Mouse (Mus musculus) Patski (cell line): Measurements from ENCODE around the gene Tppp3. TPM values are rescaled to one million over a fixed set of nuclear protein-coding genes. Genes with fewer than 3 reads are reported as not detected.
A peak's percentile ranks its signal among the peaks of the same experiment; 100 is the strongest.

Experiments
- ATAC-seq: fragments of 100-300 bp; one replicate; pipeline ENCODE4 v1.8.0; 2021
- CTCF ChIA-PET: fragments of 350-600 bp; sonication (Branson Sonifier 250); formaldehyde crosslinking; loops from one replicate; lab custom pipeline; 2022; ENCODE audit warnings: inconsistent platforms; lab: Charles Lee
- POLR2A ChIA-PET: fragments of 350-600 bp; sonication (Branson Sonifier 250); formaldehyde crosslinking; loops from one replicate; lab custom pipeline; 2022; ENCODE audit warnings: antibody characterized with exemption, inconsistent platforms; lab: Charles Lee
- DNase-seq: peaks from one replicate; pipeline ENCODE4 v3.0.0-alpha.2; 2011; ENCODE audit warnings: low read depth, low spot score
- H3K27me3 ChIP-seq: fragments of 371-371 bp; one replicate; pipeline ENCODE4 v1.5.1; 2021
- CTCF ChIP-seq: fragments of 100-300 bp; IDR thresholded peaks from one replicate; pipeline ENCODE4 v1.5.1; 2021
- in situ Hi-C: fragments of 300-500 bp; cut with MboI; formaldehyde crosslinking; loops from 3 replicates; pipeline ENCODE4 v1.11.1; 2018; ENCODE audit warnings: low pct_unique_long_range_greater_than_20kb, mixed read lengths
- polyA plus RNA-seq: library from polyadenylated mRNA; unstranded; gene quantifications from one replicate; pipeline ENCODE4 v1.2.3, GENCODE M21; 2021

The Tppp3 gene
- 2.7 TPM for polyA plus RNA-seq

DNA sequence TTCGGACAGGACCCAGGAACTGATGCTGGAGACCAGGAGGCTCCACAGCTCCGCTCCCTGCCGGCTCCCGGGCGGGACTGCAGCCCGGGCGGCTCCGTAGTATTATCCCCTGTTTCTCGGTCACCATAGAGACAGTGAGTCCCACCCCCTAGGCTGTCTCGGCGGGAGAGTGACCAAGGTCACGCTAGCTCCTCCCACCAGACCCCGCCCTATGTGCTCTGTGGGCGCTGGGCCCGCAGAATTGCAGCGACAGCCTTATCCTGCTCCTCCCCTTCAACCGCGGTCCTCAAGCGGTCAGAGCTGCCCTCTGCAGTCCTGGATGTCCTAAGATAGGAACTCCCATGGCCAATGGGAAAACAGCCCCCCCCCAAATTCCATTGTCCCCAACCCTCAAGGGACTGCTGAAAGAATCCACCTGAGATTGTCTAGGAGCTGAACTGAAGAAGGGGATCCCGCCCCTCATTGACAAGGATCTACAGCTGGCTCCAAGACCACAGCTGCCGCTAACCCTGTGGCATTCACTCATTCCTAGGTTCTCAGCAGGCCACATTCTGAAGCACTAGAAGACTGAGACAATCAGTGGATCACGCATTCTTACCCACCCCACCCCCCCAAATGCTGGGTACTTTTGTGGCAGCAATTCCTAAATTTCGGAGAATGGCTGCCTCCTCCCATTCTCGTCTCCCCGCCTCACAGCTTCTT is at the start of gene Tppp3:
Gene Tppp3 (minus strand): TSS at position 213 of the 702 bp plus-strand sequence.
- H3K27me3 ChIP-seq, result no peaks in the 10 kb centered on the region
- CTCF ChIA-PET, result interaction anchor here (1.0 kb wide), 1 partner anchor 13 kb away, joined by 3 read pairs; no protein-coding TSS in a partner anchor
- ATAC-seq, result no peak
- POLR2A ChIA-PET, result interaction anchor here (1.7 kb wide), 1 partner anchor 10 kb away, joined by 9 read pairs; no protein-coding TSS in a partner anchor
- in situ Hi-C loops, result no loop called here
- TF ChIP-seq CTCF, result no peak
- no peak for DNase-seq

DNA sequence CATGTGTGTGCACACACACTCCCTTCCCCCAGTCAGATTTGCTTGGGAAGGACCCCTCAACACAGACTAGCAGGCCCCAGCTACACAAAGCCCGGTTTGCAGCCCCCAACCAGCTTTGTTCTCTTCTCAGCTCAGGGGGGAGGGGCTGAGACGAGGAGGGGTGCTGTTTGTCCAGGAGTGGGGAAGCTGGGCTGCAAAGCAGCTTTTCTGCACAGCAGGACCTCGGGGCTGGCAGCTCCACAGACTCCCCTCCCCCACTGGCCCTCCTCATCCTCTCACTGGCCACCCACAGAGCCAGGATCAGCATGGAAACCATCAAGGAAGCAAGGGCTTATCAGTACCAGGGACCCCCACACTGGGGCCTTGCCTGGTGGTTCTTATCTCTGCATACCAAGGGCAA is 49.7 kb upstream of the Tppp3 start:
- H3K27me3 ChIP-seq, result no peaks in the 10 kb centered on the region
- no peak for DNase-seq
- in situ Hi-C loops, result loop anchor here (5.0 kb wide), 1 partner anchor 34 kb away; no protein-coding TSS in a partner anchor
- no peak for ATAC-seq
- POLR2A ChIA-PET, result interaction anchor here (0.6 kb wide), 2 partner anchors 64 to 379 kb away, joined by 4 to 5 read pairs; no protein-coding TSS in a partner anchor
- TF ChIP-seq CTCF, result no peak
- CTCF ChIA-PET, result interaction anchor here (1.0 to 8.2 kb wide), 2 partner anchors 10 to 37 kb away, joined by 3 to 102 read pairs; no protein-coding TSS in a partner anchor

- no peak for TF ChIP-seq CTCF
- POLR2A ChIA-PET, result interaction anchor here (0.6 to 1.1 kb wide), 3 partner anchors 32 to 379 kb away, joined by 3 to 5 read pairs (median 4); no protein-coding TSS in a partner anchor
- in situ Hi-C loops, result loop anchor here (5.0 kb wide), 1 partner anchor 33 kb away; no protein-coding TSS in a partner anchor
- CTCF ChIA-PET, result interaction anchor here (1.0 to 8.2 kb wide), 3 partner anchors 11 to 36 kb away, joined by 3 to 102 read pairs (median 7); no protein-coding TSS in a partner anchor
- no peaks in the 10 kb centered on the region for H3K27me3 ChIP-seq
- no peak for ATAC-seq
- DNase-seq, result no peak
Observed at GRCm38 (mm10) chr8:105520521-105520920, 49.2 kb upstream of the Tppp3 start.

DNA sequence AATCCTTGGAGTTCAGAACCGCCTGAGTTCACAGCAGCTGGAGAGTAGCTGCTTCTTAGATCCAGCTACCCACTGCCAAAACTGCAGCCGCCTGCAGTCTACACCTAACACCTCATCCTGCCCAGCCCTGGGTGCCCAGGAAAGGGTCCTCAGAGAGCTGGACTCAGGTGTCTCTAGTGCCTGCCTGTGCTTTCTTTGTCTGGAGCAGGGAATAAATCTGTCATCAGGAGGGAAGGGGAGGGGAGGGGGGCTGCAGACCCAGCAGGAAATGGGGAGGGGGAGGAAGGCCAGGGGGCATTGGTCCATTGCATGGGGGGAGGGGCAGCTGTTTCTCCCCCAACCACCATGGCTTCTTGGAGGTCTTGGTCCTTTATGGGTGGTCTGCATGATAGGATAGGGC is 48.3 kb upstream of the Tppp3 start:
- no peaks in the 10 kb centered on the region for H3K27me3 ChIP-seq
- POLR2A ChIA-PET, result interaction anchor here (1.1 kb wide), 2 partner anchors 26 to 31 kb away, joined by 3 to 4 read pairs; no protein-coding TSS in a partner anchor
- ATAC-seq (no peak), DNase-seq (no peak)
- TF ChIP-seq CTCF, result no peak
- CTCF ChIA-PET, result interaction anchor here (0.7 to 8.2 kb wide), 4 partner anchors 12 to 160 kb away, joined by 3 to 102 read pairs (median 6); partner anchors contain the start of gene Atp6v0d1
- in situ Hi-C loops, result loop anchor here (5.0 kb wide), 1 partner anchor 33 kb away; no protein-coding TSS in a partner anchor

DNA sequence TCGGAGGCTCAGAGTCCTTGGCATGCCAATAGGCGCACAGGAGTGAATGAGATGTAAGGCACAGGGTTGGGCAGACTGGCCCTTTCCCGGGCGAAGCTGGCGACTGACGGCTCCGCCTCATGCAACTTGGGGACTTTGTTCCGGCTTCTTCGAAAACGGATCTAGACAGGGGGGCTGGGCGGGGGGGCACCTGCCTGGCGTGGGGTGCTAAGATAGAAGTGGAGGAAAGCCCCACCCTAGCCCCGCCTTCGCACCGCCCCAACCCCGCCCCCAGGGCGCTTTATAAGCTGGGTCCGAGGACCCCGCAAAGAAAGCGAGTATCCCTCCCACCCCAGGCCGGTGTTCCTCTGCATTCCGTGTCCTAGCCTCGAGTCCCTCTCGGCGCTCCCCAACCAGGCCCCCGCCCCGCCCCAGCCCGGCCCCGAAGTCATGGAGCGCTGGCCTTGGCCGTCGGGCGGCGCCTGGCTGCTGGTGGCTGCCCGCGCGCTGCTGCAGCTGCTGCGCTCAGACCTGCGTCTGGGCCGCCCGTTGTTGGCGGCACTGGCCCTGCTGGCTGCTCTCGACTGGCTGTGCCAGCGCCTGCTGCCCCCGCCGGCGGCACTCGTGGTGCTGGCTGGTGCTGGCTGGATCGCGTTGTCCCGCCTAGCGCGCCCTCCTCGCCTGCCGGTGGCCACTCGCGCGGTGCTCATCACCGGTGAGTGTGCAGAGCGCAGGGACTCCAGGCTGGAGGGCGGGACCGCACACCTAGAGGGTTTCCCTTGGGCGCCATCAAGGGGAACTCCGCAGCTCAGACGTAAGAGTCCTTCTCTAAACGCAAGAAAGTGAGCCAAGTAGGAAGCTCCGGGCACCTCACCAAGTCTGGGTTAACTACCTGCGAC is 47.3 kb upstream of the Tppp3 start, which contains the start of gene Hsd11b2:
Gene Hsd11b2 (plus strand): TSS at position 320 of the 878 bp plus-strand sequence.
- ATAC-seq (peak; percentile 24), DNase-seq (no peak)
- POLR2A ChIA-PET, result interaction anchor here (0.5 to 1.1 kb wide), 2 partner anchors 26 to 29 kb away, joined by 3 to 4 read pairs; no protein-coding TSS in a partner anchor
- in situ Hi-C loops, result loop anchor here (5.0 kb wide), 1 partner anchor 34 kb away; no protein-coding TSS in a partner anchor
- CTCF ChIA-PET, result interaction anchor here (0.7 to 8.2 kb wide), 7 partner anchors 13 to 159 kb away, joined by 3 to 102 read pairs (median 4); partner anchors contain the start of gene Atp6v0d1
- H3K27me3 ChIP-seq, result no peaks in the 10 kb centered on the region
- no peak for TF ChIP-seq CTCF

- in situ Hi-C loops, result loop anchor here (5.0 kb wide), 1 partner anchor 35 kb away; no protein-coding TSS in a partner anchor
- no peak for TF ChIP-seq CTCF
- CTCF ChIA-PET, result interaction anchor here (1.4 to 8.2 kb wide), 6 partner anchors 8 to 36 kb away, joined by 4 to 102 read pairs (median 14); no protein-coding TSS in a partner anchor
- no peak for ATAC-seq
- POLR2A ChIA-PET, result no interaction called here
- DNase-seq, result no peak
- no peaks in the 10 kb centered on the region for H3K27me3 ChIP-seq
Observed at GRCm38 (mm10) chr8:105517346-105517745, 46.0 kb upstream of the Tppp3 start.

DNA sequence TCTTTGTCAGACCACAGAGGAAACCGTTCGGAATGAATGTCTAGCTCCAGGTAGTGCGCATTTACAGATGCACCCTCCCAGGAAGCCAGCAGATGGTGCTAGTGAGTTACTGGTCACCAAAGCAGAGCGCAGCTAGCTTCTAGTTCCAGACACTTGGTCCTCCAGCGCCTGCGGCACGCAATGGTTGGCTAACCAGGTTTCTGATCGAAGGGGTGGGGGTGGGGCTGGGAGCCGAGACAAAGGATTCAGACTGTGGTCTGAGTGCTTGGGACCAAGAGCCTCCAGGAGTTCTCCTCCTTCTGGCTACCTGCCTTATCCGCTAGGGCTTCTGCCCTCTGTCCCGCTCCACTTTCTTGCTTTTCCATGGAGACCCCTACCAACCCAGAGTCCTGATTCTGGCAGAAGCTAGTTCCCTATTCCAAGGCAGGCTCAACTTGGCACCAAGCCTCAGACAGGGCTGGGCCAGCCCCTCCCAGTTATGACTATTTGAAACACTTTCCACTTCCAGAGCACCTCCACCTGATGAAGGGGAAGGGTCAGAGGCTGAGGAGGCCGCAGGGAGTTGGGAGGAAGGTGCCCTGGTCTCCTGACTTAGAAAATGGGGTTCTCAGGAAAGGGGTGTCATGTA is 44.8 kb upstream of the Tppp3 start:
- no peaks in the 10 kb centered on the region for H3K27me3 ChIP-seq
- in situ Hi-C loops, result loop anchor here (5.0 kb wide), 1 partner anchor 36 kb away; no protein-coding TSS in a partner anchor
- no peak for TF ChIP-seq CTCF
- POLR2A ChIA-PET, result interaction anchor here (1.3 to 2.0 kb wide), 5 partner anchors 11 to 26 kb away, joined by 4 to 6 read pairs (median 5); partner anchors contain the start of gene Zdhhc1
- ATAC-seq (peak; percentile 32), DNase-seq (no peak)
- CTCF ChIA-PET, result interaction anchor here (0.6 to 8.2 kb wide), 24 partner anchors 10 to 101 kb away, joined by 3 to 102 read pairs (median 6); no protein-coding TSS in a partner anchor

DNA sequence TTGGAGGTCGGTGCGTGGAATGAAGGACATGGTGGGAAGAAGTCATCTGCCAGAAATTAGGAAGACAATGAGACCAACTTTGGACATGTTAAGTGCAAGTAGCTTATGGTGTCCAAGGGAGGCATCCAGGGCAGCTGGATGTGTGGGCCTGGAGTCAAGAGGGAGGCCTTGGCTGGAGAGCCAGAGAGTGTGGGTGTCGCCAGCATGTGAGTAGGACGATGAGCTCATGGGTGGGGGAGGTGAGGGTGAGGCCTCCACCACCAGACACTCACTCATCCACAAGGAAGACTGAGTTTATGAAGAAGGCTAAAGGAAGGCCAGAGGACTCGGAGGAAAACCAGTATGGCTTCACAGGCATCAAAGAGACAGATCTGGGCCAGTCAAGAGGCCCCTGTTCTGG is 43.3 kb upstream of the Tppp3 start:
- in situ Hi-C loops, result loop anchor here (5.0 kb wide), 1 partner anchor 38 kb away; no protein-coding TSS in a partner anchor
- ChIA-PET CTCF (interaction anchor here (0.7 to 8.2 kb wide), 12 partner anchors 9 to 52 kb away, joined by 3 to 102 read pairs (median 8); no protein-coding TSS in a partner anchor), POLR2A (interaction anchor here (2.0 kb wide), 1 partner anchor 24 kb away, joined by 6 read pairs; no protein-coding TSS in a partner anchor)
- TF ChIP-seq CTCF, result no peak
- H3K27me3 ChIP-seq, result no peaks in the 10 kb centered on the region
- DNase-seq (no peak), ATAC-seq (no peak)

GRCm38 (mm10) chr8:105514194-105514593 is 42.9 kb upstream of the Tppp3 start:
- POLR2A ChIA-PET, result interaction anchor here (2.0 kb wide), 1 partner anchor 24 kb away, joined by 6 read pairs; no protein-coding TSS in a partner anchor
- no peaks in the 10 kb centered on the region for H3K27me3 ChIP-seq
- no peak for TF ChIP-seq CTCF
- CTCF ChIA-PET, result interaction anchor here (0.7 to 8.2 kb wide), 10 partner anchors 9 to 39 kb away, joined by 3 to 102 read pairs (median 8); no protein-coding TSS in a partner anchor
- DNase-seq, result no peak
- in situ Hi-C loops, result no loop called here
- ATAC-seq, result no peak
